In genomic region chr13:102652303-102652889, GRCm38 (mm10) we compare ENCODE assay signal across 23 mouse cellular contexts. TPM values are rescaled to one million over a fixed set of nuclear protein-coding genes. Genes with fewer than 3 reads are reported as not detected.
DNase-seq lines count a peak whose midpoint lies in the region; ATAC-seq and TF ChIP-seq lines count a peak whose summit lies in the region.
"Had no signal": no experiment of that assay in that cellular context is flagged by ENCODE, and none has a peak within 500 bp of the region (broad histone marks: within the 10 kb centered on the region; RNA-seq: fewer than 3 reads in every experiment).

No protein-coding gene starts in this region.

- H3K4me2 ChIP-seq in embryonic facial prominence, embryonic 15.5 days (replicated peaks) = no peak overlapping the region
- no peak overlapping the region for H3K4me2 ChIP-seq in lung, postnatal 0 days (replicated peaks; ENCODE audit: low read depth, low read length)
- H3K4me2 ChIP-seq in limb, embryonic 11.5 days (ENCODE audit: low read depth, severe bottlenecking) = no peak overlapping the region
- no peak overlapping the region for H3K4me2 ChIP-seq in stomach, postnatal 0 days (replicated peaks; ENCODE audit: low read depth)
- H3K4me2 ChIP-seq in forebrain, embryonic 16.5 days (ENCODE audit: low read length) = no peak overlapping the region
- H3K4me2 ChIP-seq: forebrain, embryonic 12.5 days; heart, embryonic 12.5 days; limb, embryonic 12.5 days; liver, embryonic 13.5 days; lung, embryonic 15.5 days; midbrain, embryonic 13.5 days had no signal

- no peaks in the 10 kb centered on the region for H3K9me3 ChIP-seq in embryonic facial prominence, embryonic 15.5 days (replicated peaks)
- H3K9me3 ChIP-seq in embryonic facial prominence, embryonic 10.5 days = no peaks in the 10 kb centered on the region
- H3K9me3 ChIP-seq in lung, postnatal 0 days (ENCODE audit: low read length) = no peaks in the 10 kb centered on the region
- H3K9me3 ChIP-seq in limb, embryonic 11.5 days (ENCODE audit: control insufficient read depth, low read length) = no peaks in the 10 kb centered on the region
- no peaks in the 10 kb centered on the region for H3K9me3 ChIP-seq in stomach, postnatal 0 days (ENCODE audit: control insufficient read depth, low read length)
- no peaks in the 10 kb centered on the region for H3K9me3 ChIP-seq in forebrain, embryonic 16.5 days (ENCODE audit: control insufficient read depth, low read length)
- H3K9me3 ChIP-seq: forebrain, embryonic 12.5 days; heart, embryonic 12.5 days; limb, embryonic 12.5 days; liver, embryonic 13.5 days; lung, embryonic 15.5 days; midbrain, embryonic 13.5 days had no signal

- WGBS in embryonic facial prominence, embryonic 15.5 days = 73% methylated on average over 6 of the region's 6 CpGs
- 91% methylated on average over 6 of the region's 6 CpGs for WGBS in embryonic facial prominence, embryonic 10.5 days
- 78% methylated on average over 6 of the region's 6 CpGs for WGBS in lung, postnatal 0 days
- 90% methylated on average over 6 of the region's 6 CpGs for WGBS in limb, embryonic 11.5 days
- WGBS in stomach, postnatal 0 days = 44% methylated on average over 6 of the region's 6 CpGs
- 89% methylated on average over 6 of the region's 6 CpGs for WGBS in forebrain, embryonic 16.5 days

- no peak for TF ChIP-seq CTCF in lung, postnatal 0 days (IDR thresholded peaks at IDR 0.05)
- no peak for TF ChIP-seq CTCF in stomach, postnatal 0 days (IDR thresholded peaks at IDR 0.05; ENCODE audit: low read depth)

- H3K9ac ChIP-seq in embryonic facial prominence, embryonic 15.5 days = no peak overlapping the region
- no peak overlapping the region for H3K9ac ChIP-seq in lung, postnatal 0 days (replicated peaks; ENCODE audit: low read depth)
- no peak overlapping the region for H3K9ac ChIP-seq in limb, embryonic 11.5 days (ENCODE audit: low read length)
- no peak overlapping the region for H3K9ac ChIP-seq in stomach, postnatal 0 days (ENCODE audit: low read length)
- no peak overlapping the region for H3K9ac ChIP-seq in forebrain, embryonic 16.5 days (replicated peaks; ENCODE audit: low read depth, low read length)
- H3K9ac ChIP-seq: forebrain, embryonic 12.5 days; heart, embryonic 12.5 days; limb, embryonic 12.5 days; liver, embryonic 13.5 days; lung, embryonic 15.5 days; midbrain, embryonic 13.5 days had no signal

- H3K36me3 ChIP-seq in embryonic facial prominence, embryonic 15.5 days = no peaks in the 10 kb centered on the region
- H3K36me3 ChIP-seq in embryonic facial prominence, embryonic 10.5 days (replicated peaks) = no peaks in the 10 kb centered on the region
- no peaks in the 10 kb centered on the region for H3K36me3 ChIP-seq in lung, postnatal 0 days (ENCODE audit: insufficient read depth, low read length)
- no peaks in the 10 kb centered on the region for H3K36me3 ChIP-seq in limb, embryonic 11.5 days (ENCODE audit: control insufficient read depth, insufficient read depth, low read length)
- no peaks in the 10 kb centered on the region for H3K36me3 ChIP-seq in stomach, postnatal 0 days (ENCODE audit: control insufficient read depth, insufficient read depth, low read length)
- H3K36me3 ChIP-seq in forebrain, embryonic 16.5 days (ENCODE audit: control insufficient read depth, insufficient read depth) = no peaks in the 10 kb centered on the region
- H3K36me3 ChIP-seq: forebrain, embryonic 12.5 days; heart, embryonic 12.5 days; limb, embryonic 12.5 days; liver, embryonic 13.5 days; lung, embryonic 15.5 days; midbrain, embryonic 13.5 days had no signal

- no peak for TF ChIP-seq EP300 in lung, postnatal 0 days (IDR thresholded peaks at IDR 0.05)
- TF ChIP-seq EP300 in stomach, postnatal 0 days (optimal IDR thresholded peaks at IDR 0.05) = no peak

- ATAC-seq in embryonic facial prominence, embryonic 15.5 days (ENCODE audit: insufficient number of reproducible peaks, low FRiP score, low TSS enrichment, low read depth) = peak; percentile 47; the same call in 1 of the 2 replicates
- peak; percentile 73 for ATAC-seq in lung, postnatal 0 days
- ATAC-seq in limb, embryonic 11.5 days (ENCODE audit: insufficient number of reproducible peaks, low FRiP score, low TSS enrichment, low read depth) = no peak
- peak; percentile 65; the same call in 1 of the 2 replicates for ATAC-seq in stomach, postnatal 0 days (ENCODE audit: low FRiP score, low TSS enrichment)
- ATAC-seq in forebrain, embryonic 16.5 days = no peak
- ATAC-seq: activated CD4-positive, CD25-positive, alpha-beta regulatory T cell, adult 4 months; hindbrain, postnatal 0 days; midbrain, embryonic 13.5 days had no signal

- H3K4me3 ChIP-seq in embryonic facial prominence, embryonic 15.5 days (replicated peaks) = no peak overlapping the region
- no peak overlapping the region for H3K4me3 ChIP-seq in embryonic facial prominence, embryonic 10.5 days
- H3K4me3 ChIP-seq in lung, postnatal 0 days (ENCODE audit: low read depth, low read length) = no peak overlapping the region
- no peak overlapping the region for H3K4me3 ChIP-seq in limb, embryonic 11.5 days (ENCODE audit: low read depth, low read length)
- no peak overlapping the region for H3K4me3 ChIP-seq in stomach, postnatal 0 days (ENCODE audit: low read depth, low read length)
- no peak overlapping the region for H3K4me3 ChIP-seq in forebrain, embryonic 16.5 days (replicated peaks; ENCODE audit: low read length)
- H3K4me3 ChIP-seq: forebrain, embryonic 12.5 days; heart, embryonic 12.5 days; limb, embryonic 12.5 days; liver, embryonic 13.5 days; lung, embryonic 15.5 days; midbrain, embryonic 13.5 days had no signal

- H3K4me1 ChIP-seq in embryonic facial prominence, embryonic 15.5 days = peaks cover 19% of the 10 kb centered on the region
- peaks cover 14% of the 10 kb centered on the region for H3K4me1 ChIP-seq in embryonic facial prominence, embryonic 10.5 days
- H3K4me1 ChIP-seq in lung, postnatal 0 days (ENCODE audit: insufficient read depth, low read depth, low read length) = no peaks in the 10 kb centered on the region
- H3K4me1 ChIP-seq in limb, embryonic 11.5 days (ENCODE audit: control insufficient read depth, insufficient read depth, low read length) = no peaks in the 10 kb centered on the region
- no peaks in the 10 kb centered on the region for H3K4me1 ChIP-seq in stomach, postnatal 0 days (replicated peaks; ENCODE audit: control insufficient read depth, insufficient read depth)
- H3K4me1 ChIP-seq in forebrain, embryonic 16.5 days (replicated peaks; ENCODE audit: control insufficient read depth, insufficient read depth, low read length) = no peaks in the 10 kb centered on the region
- H3K4me1 ChIP-seq: forebrain, embryonic 12.5 days; heart, embryonic 12.5 days; limb, embryonic 12.5 days; liver, embryonic 13.5 days; lung, embryonic 15.5 days; midbrain, embryonic 13.5 days had no signal

- no peak overlapping the region for H3K27ac ChIP-seq in embryonic facial prominence, embryonic 15.5 days (replicated peaks)
- no peak overlapping the region for H3K27ac ChIP-seq in embryonic facial prominence, embryonic 10.5 days (replicated peaks)
- H3K27ac ChIP-seq in lung, postnatal 0 days (ENCODE audit: low read length) = no peak overlapping the region
- no peak overlapping the region for H3K27ac ChIP-seq in limb, embryonic 11.5 days (replicated peaks; ENCODE audit: low read depth, low read length)
- H3K27ac ChIP-seq in stomach, postnatal 0 days (replicated peaks) = peak overlapping the region; percentile 56; the same call in 1 of the 2 replicates
- H3K27ac ChIP-seq in forebrain, embryonic 16.5 days (ENCODE audit: low read length) = no peak overlapping the region
- H3K27ac ChIP-seq: forebrain, embryonic 12.5 days; hindbrain, postnatal 0 days; limb, embryonic 12.5 days; liver, embryonic 13.5 days; lung, embryonic 15.5 days; midbrain, embryonic 13.5 days had no signal

- DNase-seq in embryonic facial prominence, embryonic 10.5 days (ENCODE audit: low spot score) = no peak
- no peak for DNase-seq in lung, postnatal 0 days (ENCODE audit: low spot score)
- DNase-seq in lung, postnatal 4 days = no peak
- DNase-seq in limb, embryonic 11.5 days (ENCODE audit: low spot score) = peak; percentile 14
- no peak for DNase-seq in stomach, postnatal 0 days (ENCODE audit: low spot score)
- DNase-seq in testis, postnatal 10 days (ENCODE audit: low spot score) = no peak
- DNase-seq: adrenal gland, postnatal 10 days; cerebellum, adult 8-10 months; cerebellum, postnatal 36 days; heart, postnatal 10 days; kidney, adult 18-20 months; kidney, postnatal 10 days; liver, embryonic 13.5 days; thymus, postnatal 25 days had no signal

- no peaks in the 10 kb centered on the region for H3K27me3 ChIP-seq in embryonic facial prominence, embryonic 15.5 days
- H3K27me3 ChIP-seq in embryonic facial prominence, embryonic 10.5 days (replicated peaks; ENCODE audit: low read depth, poor library complexity, severe bottlenecking) = 0 out of 2 replicates have a peak, but pooled peaks cover 3% of the 10 kb centered on the region
- H3K27me3 ChIP-seq in lung, postnatal 0 days (replicated peaks; ENCODE audit: insufficient read depth, low read length) = no peaks in the 10 kb centered on the region
- no peaks in the 10 kb centered on the region for H3K27me3 ChIP-seq in limb, embryonic 11.5 days (ENCODE audit: control insufficient read depth, insufficient read depth, low read length)
- no peaks in the 10 kb centered on the region for H3K27me3 ChIP-seq in stomach, postnatal 0 days (ENCODE audit: control insufficient read depth, insufficient read depth, low read length)
- H3K27me3 ChIP-seq in forebrain, embryonic 16.5 days (replicated peaks; ENCODE audit: control insufficient read depth, insufficient read depth, low read length) = no peaks in the 10 kb centered on the region
- H3K27me3 ChIP-seq: forebrain, embryonic 12.5 days; heart, embryonic 12.5 days; liver, embryonic 13.5 days; lung, embryonic 15.5 days had no signal

RNA-seq across cellular contexts. Expression of gene Cd180, which starts 41.0 kb away (rescaled TPM):
- 0.44 and 0.66 TPM in 2 replicates for polyA plus RNA-seq in embryonic facial prominence, embryonic 15.5 days (2015; fragmentation: Nextera tagmentation; extraction: Ambion mirVana)
- 0.10 and 0.31 TPM in 2 replicates for polyA plus RNA-seq in embryonic facial prominence, embryonic 10.5 days (2016; fragmentation: Nextera tagmentation; extraction: Ambion mirVana)
- 0.67 and 0.96 TPM in 2 replicates for polyA plus RNA-seq in lung, postnatal 0 days (2015; fragmentation: Nextera tagmentation; extraction: Ambion mirVana)
- 0.33 and 0.38 TPM in 2 replicates for polyA plus RNA-seq in limb, embryonic 11.5 days (2014; fragmentation: Nextera tagmentation; extraction: Ambion mirVana)
- 0.35 and 0.42 TPM in 2 replicates for polyA plus RNA-seq in stomach, postnatal 0 days (2015; fragmentation: Nextera tagmentation; extraction: Ambion mirVana)
- polyA plus RNA-seq in forebrain, embryonic 16.5 days (2015; fragmentation: Nextera tagmentation; extraction: Ambion mirVana) = 0.23 and 0.39 TPM in 2 replicates

Comparison
In these comparisons a context has a peak if more than half of its experiments do, and no peak if none do; other contexts are left out.
1. ATAC-seq: peak in embryonic facial prominence, embryonic 15.5 days (single experiment), lung, postnatal 0 days (single experiment) and stomach, postnatal 0 days (single experiment); none in limb, embryonic 11.5 days (single experiment) and forebrain, embryonic 16.5 days (single experiment).